Mouse (Mus musculus) liver, adult 2 months (tissue): ENCODE measurements around the gene Gdpd3.

Source experiments
- CTCF ChIP-seq: fragments of 200-500 bp; IDR thresholded peaks from 2 replicates; pipeline ENCODE4 v1.5.1; 2011; ENCODE audit warnings: low read depth, low read length, control low read depth
- POLR2A ChIP-seq: fragments of 200-500 bp; IDR thresholded peaks from 2 replicates; pipeline ENCODE4 v1.6.1; 2011; ENCODE audit warnings: low read length, control low read depth; ENCODE audit not compliant: insufficient read depth; ENCODE audit errors: extremely low read depth

DNA sequence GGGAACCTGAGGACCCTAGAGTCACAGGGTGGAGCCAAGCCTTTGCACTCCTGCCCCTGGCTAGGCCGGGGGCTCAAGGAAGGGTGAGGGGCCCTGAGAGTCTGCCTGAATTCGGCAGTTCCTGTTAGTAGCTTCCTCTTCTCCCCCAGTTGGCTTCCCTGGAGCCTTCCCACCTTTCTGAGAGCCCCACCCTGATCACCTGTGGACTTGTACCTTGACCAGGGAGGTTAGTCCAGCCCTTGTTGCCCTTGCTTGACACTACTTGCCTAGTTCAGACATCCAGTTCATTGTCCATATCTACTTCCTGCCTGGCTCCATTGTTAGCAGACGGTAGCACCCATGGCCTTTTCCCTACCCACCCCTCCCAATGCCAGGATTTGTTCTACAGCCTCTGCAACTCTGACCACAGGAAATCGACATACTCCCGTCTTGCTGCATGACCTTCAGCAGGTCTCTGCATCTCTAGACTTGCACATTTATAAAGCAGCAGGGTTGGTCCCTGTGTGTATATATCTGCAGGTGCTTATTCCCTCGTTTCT, 4.5 kb upstream of the Gdpd3 start:
- no peak for TF ChIP-seq CTCF
- TF ChIP-seq POLR2A: no peak
